Mouse (Mus musculus) limb, embryonic 12.5 days (tissue): Measurements from ENCODE around the gene Yy2. TPM values are rescaled to one million over a fixed set of nuclear protein-coding genes. Genes with fewer than 3 reads are reported as not detected.
A peak's percentile ranks its signal among the peaks of the same experiment; 100 is the strongest.

Experiments used
- ATAC-seq: fragments of 200-750 bp; cut with Nextera tagmentation; 2 replicates; pipeline ENCODE4 v1.8.0; 2017; ENCODE audit warnings: low read depth, moderate TSS enrichment; ENCODE audit not compliant: insufficient number of reproducible peaks, insufficient read depth, low FRiP score, low TSS enrichment
- H3K27ac ChIP-seq: fragments of 300-500 bp; sonication (generic); 2 replicates; pipeline ENCODE4 v1.5.1; 2016; ENCODE audit warnings: mild to moderate bottlenecking, moderate library complexity
- H3K27me3 ChIP-seq: fragments of 300-500 bp; sonication (generic); 2 replicates; pipeline ENCODE4 v1.6.1; 2016; ENCODE audit warnings: mild to moderate bottlenecking, moderate library complexity
- H3K36me3 ChIP-seq: fragments of 300-500 bp; sonication (generic); 2 replicates; pipeline ENCODE4 v1.6.1; 2016; ENCODE audit warnings: mild to moderate bottlenecking, moderate library complexity
- H3K4me1 ChIP-seq: fragments of 300-500 bp; sonication (generic); replicated peaks from 2 replicates; pipeline ENCODE4 v1.6.1; 2016
- H3K4me2 ChIP-seq: fragments of 300-500 bp; sonication (generic); 2 replicates; pipeline ENCODE4 v1.6.1; 2016; ENCODE audit warnings: mild to moderate bottlenecking, moderate library complexity
- H3K4me3 ChIP-seq: fragments of 300-500 bp; sonication (generic); replicated peaks from 2 replicates; pipeline ENCODE4 v1.5.1; 2016; ENCODE audit warnings: mild to moderate bottlenecking
- H3K9ac ChIP-seq: fragments of 300-500 bp; sonication (generic); replicated peaks from 2 replicates; pipeline ENCODE4 v1.6.1; 2016; ENCODE audit warnings: mild to moderate bottlenecking, moderate library complexity
- H3K9me3 ChIP-seq: fragments of 300-500 bp; sonication (generic); 2 replicates; pipeline ENCODE4 v1.6.1; 2016; ENCODE audit warnings: mild to moderate bottlenecking, moderate library complexity
- WGBS: fragments of 180-500 bp; shearing (Covaris S2); methylation state at CpG from one replicate; pipeline ENCODE4 v1.1.7; 2016; 5-methylcytosine and 5-hydroxymethylcytosine counted together
- polyA plus RNA-seq: library from polyadenylated mRNA; unstranded; fragments of >200 nt; fragmentation: Nextera tagmentation; extraction: Ambion mirVana; gene quantifications from 2 replicates; pipeline ENCODE4 v1.2.1, GENCODE M21; 2016

Gene Yy2
- polyA plus RNA-seq: 5.8 and 6.3 TPM in 2 replicates

DNA sequence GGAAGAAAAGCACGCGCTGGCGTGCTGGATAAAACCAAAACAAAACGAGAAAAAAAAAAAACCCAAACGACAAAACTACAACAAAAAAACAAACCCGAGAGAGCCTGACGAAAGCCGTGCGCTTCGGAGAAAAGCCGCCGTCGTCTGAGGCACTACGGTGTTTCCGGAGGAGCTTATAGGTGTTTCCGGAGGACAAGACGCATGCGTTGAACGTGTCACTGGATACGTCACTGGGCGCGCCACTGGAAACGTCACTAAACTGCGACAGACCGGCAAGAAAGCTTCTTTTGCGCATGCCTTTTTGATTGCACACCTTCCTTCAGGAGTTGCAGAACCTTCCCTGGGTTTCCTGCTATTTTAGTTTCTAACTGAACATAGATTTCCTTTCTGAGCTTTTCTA is at the start of gene Yy2:
Gene Yy2 (minus strand): TSS at position 146 of the 400 bp plus-strand sequence.
- peaks cover 16% of the 10 kb centered on the region for H3K36me3 ChIP-seq
- no peak within 1 kb of the TSS for H3K4me3 ChIP-seq
- H3K4me1 ChIP-seq: no peaks in the 10 kb centered on the region
- H3K27me3 ChIP-seq: no peaks in the 10 kb centered on the region
- H3K9me3 ChIP-seq: no peaks in the 10 kb centered on the region
- ATAC-seq: no peak
- no peak within 1 kb of the TSS for H3K27ac ChIP-seq
- no peak within 1 kb of the TSS for H3K4me2 ChIP-seq
- WGBS: 88% methylated on average over 26 of the region's 26 CpGs
- H3K9ac ChIP-seq: no peak within 1 kb of the TSS

DNA sequence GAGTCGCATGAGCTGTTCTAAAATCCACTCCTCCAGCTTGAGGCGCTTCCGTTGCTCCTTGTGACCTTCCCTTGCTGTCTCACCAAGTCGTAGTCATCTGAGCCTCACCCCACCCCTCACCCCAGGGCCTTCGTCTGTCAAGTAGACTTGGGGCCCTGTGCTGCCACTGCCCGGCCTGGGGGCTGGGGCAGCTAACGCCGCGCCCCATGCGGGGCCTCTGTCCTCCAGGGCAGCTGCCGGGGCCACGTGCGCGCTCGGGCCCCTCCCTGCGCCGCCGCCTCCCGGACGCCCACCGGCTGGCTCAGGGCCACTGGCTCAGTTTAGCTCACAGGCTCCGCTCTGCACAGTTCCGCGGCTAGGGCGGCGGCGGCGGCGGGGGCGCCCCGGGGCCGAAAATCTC is 44.1 kb upstream of the Yy2 start:
- WGBS: 28% methylated on average over 32 of the region's 32 CpGs
- Histone ChIP-seq H3K4me2 (peak overlapping the region; percentile 49), H3K27ac (no peak overlapping the region), H3K9me3 (no peaks in the 10 kb centered on the region), H3K4me3 (peak overlapping the region; percentile 17; the same call in 1 of the 2 replicates), H3K4me1 (no peaks in the 10 kb centered on the region), H3K9ac (no peak overlapping the region), H3K27me3 (peaks cover 3% of the 10 kb centered on the region; the same call in 1 of the 2 replicates), H3K36me3 (no peaks in the 10 kb centered on the region)
- 0 out of 2 replicates have a peak, but pooled peaks have one; percentile 42 for ATAC-seq

DNA sequence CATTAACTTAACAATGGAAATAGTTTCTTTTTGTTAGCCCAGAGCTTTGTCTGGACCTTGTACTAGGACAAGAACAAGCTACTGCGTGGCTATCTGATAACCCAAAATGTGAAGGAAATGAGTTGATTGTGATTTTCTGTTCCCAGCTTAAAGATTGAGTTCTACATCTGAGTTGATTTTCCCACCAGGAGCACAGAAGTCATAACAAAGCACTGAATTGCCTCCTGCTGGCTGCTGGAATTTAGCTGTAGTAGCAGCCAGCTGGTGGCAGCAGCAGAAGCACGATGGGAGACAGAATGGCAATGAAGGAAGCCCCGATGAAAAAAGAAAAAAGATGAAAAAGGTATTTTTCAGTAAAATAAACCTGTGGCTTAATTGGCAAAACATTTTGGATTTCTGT is 32.7 kb upstream of the Yy2 start:
- Histone ChIP-seq H3K9me3 (no peaks in the 10 kb centered on the region), H3K9ac (no peak overlapping the region), H3K27me3 (peaks cover 6% of the 10 kb centered on the region; the same call in 1 of the 2 replicates), H3K36me3 (no peaks in the 10 kb centered on the region), H3K4me1 (no peaks in the 10 kb centered on the region), H3K27ac (0 out of 2 replicates have a peak overlapping the region, but pooled peaks have one; percentile 35), H3K4me2 (no peak overlapping the region), H3K4me3 (no peak overlapping the region)
- WGBS: 8% methylated on average over 3 of the region's 3 CpGs
- ATAC-seq: no peak

DNA sequence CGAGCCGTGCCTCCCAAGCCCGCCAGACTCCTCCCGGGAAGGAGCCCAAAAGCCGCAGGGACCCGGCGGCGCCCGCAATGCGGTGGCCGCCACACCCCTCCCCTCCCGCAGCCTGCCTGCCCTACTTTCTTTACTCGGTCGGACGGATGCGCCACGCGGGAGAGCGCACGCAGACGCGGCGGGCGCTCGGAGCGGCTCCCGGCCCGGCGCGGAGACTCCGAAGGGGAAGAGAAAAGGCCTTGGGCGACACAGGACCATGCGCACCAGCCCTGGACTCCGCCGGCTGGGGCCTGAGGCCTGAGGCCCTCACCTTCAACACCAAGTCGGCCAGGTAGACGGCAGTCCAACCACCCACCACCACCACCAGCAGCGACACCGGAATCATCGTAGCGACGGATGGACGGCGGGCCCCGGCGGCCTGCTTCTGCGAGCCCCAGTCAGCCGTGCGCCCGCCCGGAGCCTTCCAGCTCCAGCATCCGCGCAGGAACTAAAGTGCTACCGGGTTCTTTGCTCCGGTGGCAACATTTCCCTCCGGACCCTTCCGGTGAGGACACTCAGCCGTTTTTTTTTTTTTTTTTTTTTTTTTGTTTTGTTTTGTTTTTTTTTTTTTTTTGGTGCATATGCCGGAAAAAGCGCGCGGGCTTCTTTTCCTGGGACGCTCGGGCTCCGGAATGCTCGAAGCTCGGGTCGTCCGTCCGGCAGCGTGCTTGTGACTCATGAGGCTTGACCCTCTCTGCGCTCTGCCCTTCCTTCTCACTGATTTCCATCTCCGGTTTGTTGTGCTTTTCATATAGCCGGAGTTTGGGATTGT is 29.6 kb upstream of the Yy2 start, which contains the start of gene Mbtps2:
Gene Mbtps2 (minus strand): TSS at position 530 of the 811 bp plus-strand sequence.
- peak within 1 kb of the TSS; percentile 95 for H3K27ac ChIP-seq
- no peaks in the 10 kb centered on the region for H3K9me3 ChIP-seq
- no peaks in the 10 kb centered on the region for H3K36me3 ChIP-seq
- H3K9ac ChIP-seq: peak within 1 kb of the TSS; percentile 77
- H3K27me3 ChIP-seq: peaks cover 6% of the 10 kb centered on the region; the same call in 1 of the 2 replicates
- WGBS: 16% methylated on average over 72 of the region's 74 CpGs
- no peaks in the 10 kb centered on the region for H3K4me1 ChIP-seq
- peak within 1 kb of the TSS; percentile 55 for H3K4me3 ChIP-seq
- peak; percentile 85 for ATAC-seq
- H3K4me2 ChIP-seq: peak within 1 kb of the TSS; percentile 53

DNA sequence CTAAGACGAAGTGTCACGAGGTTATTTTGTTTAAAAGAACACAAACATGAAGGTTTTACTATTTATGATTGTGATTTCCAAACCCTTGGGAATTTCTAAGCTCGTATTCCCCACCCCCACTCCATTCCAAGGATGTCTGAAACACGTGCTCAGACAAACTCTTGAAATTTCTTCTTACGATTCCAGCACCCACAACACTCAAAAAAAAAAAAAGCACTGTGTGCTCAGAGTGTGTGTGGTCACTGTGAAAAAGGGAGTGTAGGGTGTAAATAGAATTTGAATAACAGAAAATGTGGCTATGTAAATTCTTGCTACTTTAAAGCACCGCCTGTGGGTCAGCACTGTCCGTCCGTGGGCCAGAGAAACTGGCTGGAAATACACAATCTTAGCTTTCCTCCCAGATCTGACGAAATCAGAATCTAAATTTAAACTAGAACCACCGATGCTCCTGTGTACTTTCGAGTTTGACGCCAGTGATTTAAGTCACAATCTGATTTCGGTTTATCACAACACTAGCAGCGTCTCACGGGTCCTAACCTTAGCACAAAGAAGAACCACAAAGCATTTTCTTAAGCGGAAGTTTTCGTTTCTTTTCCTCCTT is 28.9 kb upstream of the Yy2 start:
- WGBS: 18% methylated on average over 17 of the region's 17 CpGs
- ATAC-seq: no peak
- H3K27me3 ChIP-seq: peaks cover 6% of the 10 kb centered on the region; the same call in 1 of the 2 replicates

DNA sequence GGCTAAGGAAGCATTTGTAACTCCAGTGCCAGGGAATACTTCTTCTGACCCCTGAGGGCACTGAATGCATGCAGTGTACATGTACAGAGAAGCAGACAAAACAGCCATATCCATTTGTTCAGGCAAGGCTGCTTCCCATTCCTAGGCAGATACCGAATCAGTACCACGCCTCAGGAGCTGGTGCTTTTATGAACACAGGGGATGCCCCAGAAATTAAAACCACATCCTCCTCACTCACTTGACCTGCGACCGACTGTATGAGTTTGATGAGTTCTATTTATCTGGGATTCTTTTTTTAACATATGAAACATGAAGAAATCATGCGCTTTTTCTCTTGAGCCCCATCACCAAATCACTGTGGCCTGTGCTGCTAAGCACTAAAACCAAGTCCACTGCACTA is 28.0 kb upstream of the Yy2 start:
- Histone ChIP-seq H3K36me3 (no peaks in the 10 kb centered on the region), H3K4me1 (no peaks in the 10 kb centered on the region), H3K27me3 (peaks cover 6% of the 10 kb centered on the region; the same call in 1 of the 2 replicates), H3K9ac (no peak overlapping the region), H3K4me3 (peak overlapping the region; percentile 55), H3K27ac (no peak overlapping the region), H3K4me2 (peak overlapping the region; percentile 53), H3K9me3 (no peaks in the 10 kb centered on the region)
- no peak for ATAC-seq
- 74% methylated on average over 5 of the region's 5 CpGs for WGBS

More for the DNA sequence above, 28.9 kb upstream of the Yy2 start:
- Histone ChIP-seq H3K4me2 (peak overlapping the region; percentile 53), H3K36me3 (no peaks in the 10 kb centered on the region), H3K4me1 (no peaks in the 10 kb centered on the region), H3K4me3 (peak overlapping the region; percentile 55), H3K9ac (peak overlapping the region; percentile 77), H3K27ac (peak overlapping the region; percentile 95), H3K9me3 (no peaks in the 10 kb centered on the region)

DNA sequence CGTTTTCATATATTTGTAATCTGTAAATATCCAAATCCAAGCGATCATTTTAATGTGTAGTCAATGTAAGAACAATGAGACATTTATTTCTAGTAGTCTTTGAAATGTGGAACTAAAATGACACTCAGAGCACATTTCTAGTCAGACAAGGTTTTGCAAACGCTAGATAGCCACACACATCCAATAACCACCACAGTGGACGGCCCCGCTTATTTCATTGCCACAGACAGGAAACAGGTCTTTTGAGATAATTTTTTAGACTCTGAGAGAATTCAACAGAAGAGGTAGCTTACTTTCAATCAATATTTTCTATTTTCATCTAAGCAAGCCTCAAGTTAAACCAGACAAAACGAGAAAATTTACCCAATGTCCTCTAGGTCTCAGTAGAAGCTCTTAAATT is 27.1 kb upstream of the Yy2 start:
- no peaks in the 10 kb centered on the region for H3K4me1 ChIP-seq
- WGBS: 90% methylated on average over 6 of the region's 6 CpGs
- no peak for ATAC-seq
- H3K27ac ChIP-seq: no peak overlapping the region
- H3K4me3 ChIP-seq: no peak overlapping the region
- H3K36me3 ChIP-seq: no peaks in the 10 kb centered on the region
- H3K9ac ChIP-seq: no peak overlapping the region
- H3K9me3 ChIP-seq: no peaks in the 10 kb centered on the region
- H3K4me2 ChIP-seq: no peak overlapping the region
- H3K27me3 ChIP-seq: peaks cover 6% of the 10 kb centered on the region; the same call in 1 of the 2 replicates

DNA sequence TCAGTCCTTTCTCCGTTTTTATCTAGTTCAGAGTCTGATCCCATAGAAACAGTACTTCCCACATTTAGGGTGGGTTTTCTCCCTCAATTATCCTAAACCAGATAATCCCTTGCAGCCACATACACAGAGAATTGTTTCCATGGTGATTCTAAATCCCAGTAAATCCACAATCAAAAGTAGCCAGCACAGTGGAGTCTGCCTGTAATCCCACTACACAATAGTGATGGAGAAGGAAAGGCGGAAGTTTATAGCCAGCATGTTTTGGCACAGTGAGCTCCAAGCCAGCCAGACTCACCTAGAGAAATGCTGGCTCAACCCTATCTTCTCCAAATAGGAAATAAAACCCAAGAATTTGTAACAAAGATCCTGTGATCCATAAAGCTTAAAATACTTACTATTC is 25.8 kb upstream of the Yy2 start:
- Histone ChIP-seq H3K4me2 (no peak overlapping the region), H3K36me3 (peaks cover 6% of the 10 kb centered on the region), H3K27me3 (peaks cover 6% of the 10 kb centered on the region; the same call in 1 of the 2 replicates), H3K4me1 (no peaks in the 10 kb centered on the region), H3K9ac (no peak overlapping the region), H3K4me3 (no peak overlapping the region), H3K9me3 (no peaks in the 10 kb centered on the region), H3K27ac (no peak overlapping the region)
- 79% methylated on average over 2 of the region's 2 CpGs for WGBS
- ATAC-seq: no peak

DNA sequence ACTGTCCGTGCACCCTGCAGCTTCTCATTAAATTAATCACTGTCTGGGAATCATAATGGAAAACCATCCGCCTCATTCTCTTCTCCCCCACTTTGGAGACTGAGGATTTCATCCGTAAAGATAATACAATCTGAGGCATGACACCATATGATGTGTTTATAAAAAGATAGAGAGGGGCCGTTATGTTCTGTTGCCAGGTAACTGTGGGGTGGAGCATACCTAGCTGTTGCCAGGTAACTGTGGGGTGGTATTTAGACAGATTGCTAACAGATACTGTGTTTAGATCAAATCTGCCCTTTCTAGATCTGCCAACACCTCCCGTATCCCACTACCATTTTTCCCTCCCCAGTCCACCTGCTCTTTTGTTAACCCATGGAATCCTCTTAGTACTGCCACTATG is 18.2 kb upstream of the Yy2 start:
- H3K9ac ChIP-seq: no peak overlapping the region
- H3K4me2 ChIP-seq: no peak overlapping the region
- H3K27me3 ChIP-seq: no peaks in the 10 kb centered on the region
- no peaks in the 10 kb centered on the region for H3K4me1 ChIP-seq
- peaks cover 9% of the 10 kb centered on the region for H3K36me3 ChIP-seq
- no peaks in the 10 kb centered on the region for H3K9me3 ChIP-seq
- no peak for ATAC-seq
- WGBS: 83% methylated on average over 5 of the region's 5 CpGs
- no peak overlapping the region for H3K27ac ChIP-seq
- H3K4me3 ChIP-seq: no peak overlapping the region

DNA sequence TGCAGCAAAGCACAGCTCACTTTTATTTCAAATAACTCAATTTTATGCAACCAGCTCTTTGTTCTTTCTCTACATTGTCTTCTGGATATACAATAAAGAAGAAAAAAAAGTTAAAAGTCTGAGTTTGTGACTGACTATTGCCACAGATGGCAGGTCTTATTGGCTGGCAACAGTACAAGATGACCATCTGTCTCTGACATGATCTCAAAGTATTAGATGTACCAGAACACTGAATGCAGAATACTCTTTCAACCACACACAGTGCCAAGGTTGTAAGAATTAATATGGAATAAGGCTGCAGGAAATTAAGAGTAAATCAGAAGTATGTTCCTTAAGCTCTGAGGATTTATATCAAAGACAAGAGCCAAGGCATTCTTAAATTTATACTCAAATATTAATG is 17.6 kb upstream of the Yy2 start:
- no peak overlapping the region for H3K4me3 ChIP-seq
- no peaks in the 10 kb centered on the region for H3K27me3 ChIP-seq
- no peak overlapping the region for H3K4me2 ChIP-seq
- no peak for ATAC-seq
- peaks cover 9% of the 10 kb centered on the region for H3K36me3 ChIP-seq
- no peaks in the 10 kb centered on the region for H3K9me3 ChIP-seq
- no peak overlapping the region for H3K9ac ChIP-seq
- H3K27ac ChIP-seq: no peak overlapping the region
- H3K4me1 ChIP-seq: no peaks in the 10 kb centered on the region

DNA sequence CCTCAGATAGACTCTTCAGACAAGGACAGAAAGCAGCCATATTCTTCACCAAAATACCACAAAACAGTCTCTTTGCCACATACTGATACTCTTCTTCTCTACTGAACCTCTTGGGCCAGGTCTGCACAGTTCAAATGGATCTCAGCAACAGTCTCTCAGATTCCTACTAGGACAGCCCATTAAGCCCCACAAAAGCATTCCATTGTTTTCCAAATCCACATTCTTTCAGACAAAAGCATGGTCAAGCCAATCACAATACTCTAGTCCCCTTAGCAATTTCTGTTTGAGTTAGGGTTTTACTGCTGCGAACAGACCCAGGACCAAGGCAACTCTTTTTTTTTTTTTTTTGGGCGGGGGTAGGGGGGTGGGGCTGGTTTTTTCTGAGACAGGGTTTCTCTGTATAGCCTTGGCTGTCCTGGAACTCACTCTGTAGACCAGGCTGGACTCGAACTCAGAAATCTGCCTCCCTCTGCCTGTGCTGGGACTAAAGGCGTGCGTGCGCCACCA is 10.4 kb upstream of the Yy2 start:
- Histone ChIP-seq H3K4me2 (no peak overlapping the region), H3K9me3 (no peaks in the 10 kb centered on the region), H3K4me1 (no peaks in the 10 kb centered on the region), H3K27ac (no peak overlapping the region), H3K9ac (no peak overlapping the region), H3K27me3 (no peaks in the 10 kb centered on the region), H3K36me3 (peaks cover 17% of the 10 kb centered on the region; the same call in 1 of the 2 replicates), H3K4me3 (no peak overlapping the region)
- no peak for ATAC-seq
- WGBS: 90% methylated on average over 6 of the region's 6 CpGs
